Mouse (Mus musculus) small intestine, adult 2 months (tissue): ENCODE results near the gene Npas3.

Source experiments
- CTCF ChIP-seq: fragments of 200-500 bp; IDR thresholded peaks from 2 replicates; pipeline ENCODE4 v1.5.1; 2012; ENCODE audit warnings: low read depth, mild to moderate bottlenecking, control low read depth, inconsistent platforms, low read length, moderate library complexity, mixed read lengths; ENCODE audit not compliant: insufficient replicate concordance, insufficient read length; ENCODE audit errors: extremely low read depth
- POLR2A ChIP-seq: fragments of 200-500 bp; IDR thresholded peaks from 2 replicates; pipeline ENCODE4 v1.6.1; 2012; ENCODE audit warnings: low read depth, mild to moderate bottlenecking, control low read depth, inconsistent platforms, low read length, moderate library complexity

- TF ChIP-seq CTCF, result no peak
- no peak for TF ChIP-seq POLR2A
Measured at GRCm38 (mm10) chr12:53801831-53802230, 553.4 kb downstream of the Npas3 start.
